12 mouse cellular contexts compared by ENCODE assay signal in the genomic region with DNA sequence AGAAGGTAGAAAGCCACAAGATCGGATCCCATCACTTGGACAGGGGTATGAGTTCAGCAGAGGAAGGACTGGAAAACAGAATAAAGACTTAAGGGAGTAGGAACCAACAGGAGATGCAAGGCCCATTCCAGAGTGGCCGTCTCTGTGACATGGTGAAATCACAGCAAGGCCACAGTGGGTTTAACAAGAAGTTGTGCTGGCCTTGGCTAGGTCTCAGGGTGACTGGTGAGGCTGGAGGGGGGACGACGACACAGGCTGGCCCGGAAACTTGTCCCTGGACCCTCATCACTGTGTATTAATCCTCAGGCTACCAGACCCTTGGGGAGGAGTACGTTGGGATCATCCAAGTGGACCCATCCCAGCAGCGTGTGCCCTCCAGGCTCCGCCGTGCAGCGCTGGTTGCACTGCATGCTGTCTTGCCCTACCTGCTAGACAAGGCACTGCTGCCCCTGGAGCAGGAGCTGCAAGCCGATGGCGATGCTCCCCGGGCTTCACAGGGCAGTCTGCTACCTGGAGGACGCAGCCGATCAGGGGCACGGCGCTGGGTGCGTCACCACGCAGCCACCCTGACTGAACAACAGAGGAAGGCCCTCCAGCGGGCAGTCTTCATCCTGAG. TPM values are rescaled to one million over a fixed set of nuclear protein-coding genes. Genes with fewer than 3 reads are reported as not detected.
A peak's percentile ranks its signal among the peaks of the same experiment; 100 is the strongest.
DNase-seq lines count a peak whose midpoint lies in the region; ATAC-seq and TF ChIP-seq lines count a peak whose summit lies in the region.
"Had no signal": no experiment of that assay in that cellular context is flagged by ENCODE, and none has a peak within 500 bp of the region (broad histone marks: within the 10 kb centered on the region; RNA-seq: fewer than 3 reads in every experiment).

No protein-coding gene starts in this region.

- H3K9ac ChIP-seq in heart, embryonic 11.5 days (ENCODE audit: low read depth, low read length) = 0 out of 2 replicates have a peak overlapping the region, but pooled peaks have one; percentile 81
- 0 out of 2 replicates have a peak overlapping the region, but pooled peaks have one; percentile 81 for H3K9ac ChIP-seq in embryonic facial prominence, embryonic 15.5 days
- no peak overlapping the region for H3K9ac ChIP-seq in liver, postnatal 0 days (replicated peaks)

- no peak overlapping the region for H3K27ac ChIP-seq in heart, embryonic 11.5 days (ENCODE audit: low read depth, low read length)
- no peak overlapping the region for H3K27ac ChIP-seq in embryonic facial prominence, embryonic 15.5 days (replicated peaks)
- H3K27ac ChIP-seq in liver, postnatal 0 days (ENCODE audit: low read depth) = no peak overlapping the region
- H3K27ac ChIP-seq: limb, embryonic 12.5 days had no signal

- intact Hi-C loops in heart, postnatal 25 days (cut with DNase I) = no loop called here

- no peak for TF ChIP-seq CTCF in liver, postnatal 0 days (IDR thresholded peaks at IDR 0.05; ENCODE audit: low read depth)

- H3K4me1 ChIP-seq in heart, embryonic 11.5 days (ENCODE audit: control insufficient read depth, insufficient read depth, low read length) = peaks cover 16% of the 10 kb centered on the region
- H3K4me1 ChIP-seq in megakaryocyte, embryonic 14.5 days = peaks cover 45% of the 10 kb centered on the region
- H3K4me1 ChIP-seq in embryonic facial prominence, embryonic 15.5 days = peaks cover 33% of the 10 kb centered on the region
- H3K4me1 ChIP-seq in liver, postnatal 0 days (ENCODE audit: insufficient read depth) = peaks cover 12% of the 10 kb centered on the region

- no peaks in the 10 kb centered on the region for H3K27me3 ChIP-seq in heart, embryonic 11.5 days (ENCODE audit: control insufficient read depth, insufficient read depth, low read length)
- peaks cover 12% of the 10 kb centered on the region for H3K27me3 ChIP-seq in megakaryocyte, embryonic 14.5 days (replicated peaks)
- no peaks in the 10 kb centered on the region for H3K27me3 ChIP-seq in embryonic facial prominence, embryonic 15.5 days
- H3K27me3 ChIP-seq in liver, postnatal 0 days (ENCODE audit: insufficient read depth, low read length) = no peaks in the 10 kb centered on the region
- H3K27me3 ChIP-seq: heart, embryonic 15.5 days; limb, embryonic 12.5 days had no signal

- H3K4me3 ChIP-seq in heart, embryonic 11.5 days (ENCODE audit: low read depth, low read length) = no peak overlapping the region
- peak overlapping the region; percentile 59 for H3K4me3 ChIP-seq in megakaryocyte, embryonic 14.5 days (replicated peaks)
- H3K4me3 ChIP-seq in embryonic facial prominence, embryonic 15.5 days (replicated peaks) = peak overlapping the region; percentile 63; the same call in 1 of the 2 replicates
- no peak overlapping the region for H3K4me3 ChIP-seq in liver, postnatal 0 days (ENCODE audit: low read depth, low read length)

- WGBS in heart, embryonic 11.5 days (ENCODE audit: insufficient replicate concordance) = 91% methylated on average over 20 of the region's 20 CpGs
- WGBS in embryonic facial prominence, embryonic 15.5 days = 89% methylated on average over 20 of the region's 20 CpGs
- WGBS in liver, postnatal 0 days (ENCODE audit: insufficient replicate concordance) = 91% methylated on average over 20 of the region's 20 CpGs

- no peak for DNase-seq in heart, postnatal 25 days (ENCODE audit: low spot score)
- DNase-seq in liver, postnatal 0 days = no peak
- DNase-seq in thymus, postnatal 14 days = no peak
- DNase-seq in layer of hippocampus, adult 18-20 months (ENCODE audit: low spot score in 2 of 2) = no peak
- DNase-seq: adrenal gland, postnatal 36 days; midbrain, embryonic 14.5 days had no signal

- TF ChIP-seq EP300 in liver, postnatal 0 days (IDR thresholded peaks at IDR 0.05; ENCODE audit: low read depth) = no peak

- H3K4me2 ChIP-seq in heart, embryonic 11.5 days = peak overlapping the region; percentile 89; the same call in 1 of the 2 replicates
- H3K4me2 ChIP-seq in embryonic facial prominence, embryonic 15.5 days (replicated peaks) = peak overlapping the region; percentile 68
- peak overlapping the region; percentile 86; the same call in 1 of the 2 replicates for H3K4me2 ChIP-seq in liver, postnatal 0 days (ENCODE audit: low read depth, low read length)

- no peaks in the 10 kb centered on the region for H3K9me3 ChIP-seq in heart, embryonic 11.5 days (replicated peaks; ENCODE audit: control insufficient read depth, low read length)
- no peaks in the 10 kb centered on the region for H3K9me3 ChIP-seq in megakaryocyte, embryonic 14.5 days
- no peaks in the 10 kb centered on the region for H3K9me3 ChIP-seq in embryonic facial prominence, embryonic 15.5 days (replicated peaks)
- H3K9me3 ChIP-seq in liver, postnatal 0 days (ENCODE audit: low read length) = no peaks in the 10 kb centered on the region
- H3K9me3 ChIP-seq: heart, embryonic 15.5 days; limb, embryonic 12.5 days had no signal

- peaks cover 38% of the 10 kb centered on the region for H3K36me3 ChIP-seq in heart, embryonic 11.5 days (ENCODE audit: control insufficient read depth, insufficient read depth, low read length)
- H3K36me3 ChIP-seq in megakaryocyte, embryonic 14.5 days (replicated peaks; ENCODE audit: low read length) = peaks cover 55% of the 10 kb centered on the region
- H3K36me3 ChIP-seq in embryonic facial prominence, embryonic 15.5 days = peaks cover 49% of the 10 kb centered on the region
- H3K36me3 ChIP-seq in liver, postnatal 0 days (replicated peaks; ENCODE audit: insufficient read depth, low read length) = peaks cover 48% of the 10 kb centered on the region

- no peak for ATAC-seq in heart, embryonic 11.5 days (replicated peaks; ENCODE audit: insufficient number of reproducible peaks, low FRiP score, low TSS enrichment)
- ATAC-seq in megakaryocyte, adult 5-6 weeks (ENCODE audit: poor library complexity, severe bottlenecking) = no peak
- no peak for ATAC-seq in embryonic facial prominence, embryonic 15.5 days (ENCODE audit: insufficient number of reproducible peaks, low FRiP score, low TSS enrichment, low read depth)
- no peak for ATAC-seq in liver, postnatal 0 days

RNA-seq across cellular contexts. Expression of gene Pex10, which starts 1.6 kb away (rescaled TPM):
- polyA plus RNA-seq in heart, embryonic 11.5 days (2014; fragmentation: Nextera tagmentation; extraction: Ambion mirVana) = 4.1 and 9.9 TPM in 2 replicates
- 10 to 100 TPM; 23.9 to 25.7 TPM for total RNA-seq in heart, postnatal 25 days (2021)
- polyA plus RNA-seq in megakaryocyte, embryonic 14.5 days (2012; ENCODE audit: insufficient read depth, low replicate concordance) = 1.4 and 4.3 TPM in 2 replicates
- 3.7 and 4.3 TPM in 2 replicates for total RNA-seq in megakaryocyte, adult 5-6 weeks (2015)
- total RNA-seq in megakaryocyte, adult 5-6 weeks (2017) = 3.3 and 5.7 TPM in 2 replicates
- polyA plus RNA-seq in embryonic facial prominence, embryonic 15.5 days (2015; fragmentation: Nextera tagmentation; extraction: Ambion mirVana) = 21.6 and 22.1 TPM in 2 replicates
- 5.9 and 6.8 TPM in 2 replicates for polyA plus RNA-seq in liver, postnatal 0 days (2015; fragmentation: Nextera tagmentation; extraction: Ambion mirVana)
- 10 to 100 TPM; 21.5 to 22.0 TPM for total RNA-seq in layer of hippocampus, adult 18-20 months (2021)

RNA-seq across cellular contexts. Expression of gene Plch2, which starts 11.9 kb away (rescaled TPM):
- 0.13 and 0.30 TPM in 2 replicates for polyA plus RNA-seq in heart, embryonic 11.5 days (2014; fragmentation: Nextera tagmentation; extraction: Ambion mirVana)
- under 1 TPM in 1 of 2 experiments, not detected in 1; 0.08 TPM for total RNA-seq in heart, postnatal 25 days (2021)
- 0.27 and 0.88 TPM in 2 replicates for polyA plus RNA-seq in megakaryocyte, embryonic 14.5 days (2012; ENCODE audit: insufficient read depth, low replicate concordance)
- not detected in 2 replicates for total RNA-seq in megakaryocyte, adult 5-6 weeks (2015)
- total RNA-seq in megakaryocyte, adult 5-6 weeks (2017) = not detected in 2 replicates
- 22.4 and 24.4 TPM in 2 replicates for polyA plus RNA-seq in embryonic facial prominence, embryonic 15.5 days (2015; fragmentation: Nextera tagmentation; extraction: Ambion mirVana)
- 0.04 TPM in 1 of 2 replicates, not detected in the other for polyA plus RNA-seq in liver, postnatal 0 days (2015; fragmentation: Nextera tagmentation; extraction: Ambion mirVana)
- 100 to 1,000 TPM in 1 of 2 experiments, 10 to 100 TPM in 1; 93.4 to 102 TPM for total RNA-seq in layer of hippocampus, adult 18-20 months (2021)

RNA-seq across cellular contexts. Expression of gene Rer1, which starts 17.7 kb away (rescaled TPM):
- 148 TPM in 2 replicates for polyA plus RNA-seq in heart, embryonic 11.5 days (2014; fragmentation: Nextera tagmentation; extraction: Ambion mirVana)
- total RNA-seq in heart, postnatal 25 days (2021) = 10 to 100 TPM; 66.1 to 68.7 TPM
- 18.8 and 58.8 TPM in 2 replicates for polyA plus RNA-seq in megakaryocyte, embryonic 14.5 days (2012; ENCODE audit: insufficient read depth, low replicate concordance)
- 133 and 141 TPM in 2 replicates for total RNA-seq in megakaryocyte, adult 5-6 weeks (2015)
- total RNA-seq in megakaryocyte, adult 5-6 weeks (2017) = 116 and 130 TPM in 2 replicates
- polyA plus RNA-seq in embryonic facial prominence, embryonic 15.5 days (2015; fragmentation: Nextera tagmentation; extraction: Ambion mirVana) = 157 and 164 TPM in 2 replicates
- polyA plus RNA-seq in liver, postnatal 0 days (2015; fragmentation: Nextera tagmentation; extraction: Ambion mirVana) = 111 and 118 TPM in 2 replicates
- total RNA-seq in layer of hippocampus, adult 18-20 months (2021) = 10 to 100 TPM; 63.4 to 65.5 TPM

RNA-seq across cellular contexts. Expression of gene Morn1, which starts 17.9 kb away (rescaled TPM):
- 2.5 and 2.9 TPM in 2 replicates for polyA plus RNA-seq in heart, embryonic 11.5 days (2014; fragmentation: Nextera tagmentation; extraction: Ambion mirVana)
- 1 to 10 TPM; 1.1 to 1.3 TPM for total RNA-seq in heart, postnatal 25 days (2021)
- 4.3 and 6.3 TPM in 2 replicates for polyA plus RNA-seq in megakaryocyte, embryonic 14.5 days (2012; ENCODE audit: insufficient read depth, low replicate concordance)
- total RNA-seq in megakaryocyte, adult 5-6 weeks (2015) = 0.71 TPM in 1 of 2 replicates, not detected in the other
- total RNA-seq in megakaryocyte, adult 5-6 weeks (2017) = 0.95 and 1.1 TPM in 2 replicates
- 7.7 and 8.7 TPM in 2 replicates for polyA plus RNA-seq in embryonic facial prominence, embryonic 15.5 days (2015; fragmentation: Nextera tagmentation; extraction: Ambion mirVana)
- 2.2 TPM in 2 replicates for polyA plus RNA-seq in liver, postnatal 0 days (2015; fragmentation: Nextera tagmentation; extraction: Ambion mirVana)
- 10 to 100 TPM in 1 of 2 experiments, 1 to 10 TPM in 1; 9.3 to 11.3 TPM for total RNA-seq in layer of hippocampus, adult 18-20 months (2021)

Comparison
In these comparisons a context has a peak if more than half of its experiments do, and no peak if none do; other contexts are left out.
1. H3K4me3 ChIP-seq: peak in megakaryocyte, embryonic 14.5 days (single experiment) and embryonic facial prominence, embryonic 15.5 days (single experiment); none in heart, embryonic 11.5 days (single experiment) and liver, postnatal 0 days (single experiment).
2. RNA of gene Plch2, which starts 11.9 kb away (polyA plus RNA-seq): 22.4 to 24.4 TPM in embryonic facial prominence, embryonic 15.5 days; 0.13 to 0.30 TPM in heart, embryonic 11.5 days, 0.27 to 0.88 TPM in megakaryocyte, embryonic 14.5 days and 0.04 TPM in liver, postnatal 0 days; every median in the first group is over 10 times any median in the second.
3. Peak in every context shown above with its lines, with median percentiles within 50 percentile points of each other: H3K4me2 ChIP-seq.